Comparison of ENCODE assay signal across 10 mouse cellular contexts in the genomic region with DNA sequence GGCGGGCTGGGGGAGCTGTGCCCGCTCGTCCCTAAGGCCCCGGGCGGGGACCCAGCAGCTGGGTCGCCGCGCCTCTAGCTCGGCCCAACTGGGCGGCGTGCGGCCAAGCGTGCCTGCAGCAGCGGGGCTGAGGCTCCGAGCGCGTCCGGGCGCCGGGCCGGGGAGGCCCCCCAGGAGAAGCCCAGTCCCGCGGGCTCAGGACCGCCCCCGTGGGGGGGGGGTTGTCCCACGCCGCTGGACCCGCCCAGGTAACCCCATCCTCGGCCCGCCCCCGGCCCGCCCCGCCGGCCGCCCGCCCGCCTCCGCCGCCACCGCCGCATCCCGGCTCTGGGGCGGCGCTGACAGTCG. TPM values are rescaled to one million over a fixed set of nuclear protein-coding genes. Genes with fewer than 3 reads are reported as not detected.
DNase-seq lines count a peak whose midpoint lies in the region; ATAC-seq and TF ChIP-seq lines count a peak whose summit lies in the region.
"Had no signal": no experiment of that assay in that cellular context is flagged by ENCODE, and none has a peak within 500 bp of the region (broad histone marks: within the 10 kb centered on the region; RNA-seq: fewer than 3 reads in every experiment).

Wnt4 (plus strand) TSS at position 324 of the 348 bp plus-strand sequence.

- DNase-seq in layer of hippocampus, adult 2 months (ENCODE audit: low spot score in 2 of 2): no peak
- no peak for DNase-seq in layer of hippocampus, adult 18-20 months (ENCODE audit: low spot score in 2 of 2)
- DNase-seq in embryo, embryonic 10 days (ENCODE audit: low spot score): peak; percentile 67
- DNase-seq in kidney, postnatal 14 days: peak; percentile 83
- DNase-seq in lung, postnatal 10 days: peak; percentile 70
- DNase-seq in thymus, postnatal 36 days: no peak

- peak within 1 kb of the TSS; percentile 63; the same call in 1 of the 2 replicates for H3K9ac ChIP-seq in heart, embryonic 11.5 days (ENCODE audit: low read depth, low read length)
- peak within 1 kb of the TSS; percentile 48 for H3K9ac ChIP-seq in stomach, embryonic 14.5 days (replicated peaks; ENCODE audit: low read depth, low read length)

- H3K36me3 ChIP-seq in heart, embryonic 11.5 days (ENCODE audit: control insufficient read depth, insufficient read depth, low read length): no peaks in the 10 kb centered on the region
- no peaks in the 10 kb centered on the region for H3K36me3 ChIP-seq in stomach, embryonic 14.5 days (ENCODE audit: control insufficient read depth, insufficient read depth, low read length)

- H3K27ac ChIP-seq in layer of hippocampus, adult 2 months: peak within 1 kb of the TSS; percentile 77
- no peak within 1 kb of the TSS for H3K27ac ChIP-seq in heart, embryonic 11.5 days (ENCODE audit: low read depth, low read length)
- peak within 1 kb of the TSS; percentile 62; the same call in 1 of the 2 replicates for H3K27ac ChIP-seq in stomach, embryonic 14.5 days (ENCODE audit: low read length)
- H3K27ac ChIP-seq: macrophage had no signal

- under 1% methylated on average over 25 of the region's 45 CpGs for WGBS in heart, embryonic 11.5 days (ENCODE audit: insufficient replicate concordance)
- WGBS in stomach, embryonic 14.5 days: 2% methylated on average over 35 of the region's 45 CpGs

- peak within 1 kb of the TSS; percentile 59 for H3K4me3 ChIP-seq in layer of hippocampus, adult 2 months
- H3K4me3 ChIP-seq in heart, embryonic 11.5 days (ENCODE audit: low read depth, low read length): peak within 1 kb of the TSS; percentile 59
- H3K4me3 ChIP-seq in stomach, embryonic 14.5 days (ENCODE audit: low read depth, low read length): peak within 1 kb of the TSS; percentile 54

- peaks cover 70% of the 10 kb centered on the region for H3K27me3 ChIP-seq in heart, embryonic 11.5 days (ENCODE audit: control insufficient read depth, insufficient read depth, low read length)
- H3K27me3 ChIP-seq in stomach, embryonic 14.5 days (ENCODE audit: control insufficient read depth, insufficient read depth, low read length): peaks cover 6% of the 10 kb centered on the region; the same call in 1 of the 2 replicates

- H3K4me1 ChIP-seq in heart, embryonic 11.5 days (ENCODE audit: control insufficient read depth, insufficient read depth, low read length): peaks cover 27% of the 10 kb centered on the region
- peaks cover 17% of the 10 kb centered on the region for H3K4me1 ChIP-seq in stomach, embryonic 14.5 days (ENCODE audit: control insufficient read depth, insufficient read depth, low read length)

- peak; percentile 72; the same call in 1 of the 2 replicates for ATAC-seq in heart, embryonic 11.5 days (replicated peaks; ENCODE audit: insufficient number of reproducible peaks, low FRiP score, low TSS enrichment)
- peak; percentile 71 for ATAC-seq in stomach, embryonic 14.5 days (ENCODE audit: insufficient number of reproducible peaks, insufficient read depth, low FRiP score, low read depth)

- peak within 1 kb of the TSS; percentile 92 for H3K4me2 ChIP-seq in heart, embryonic 11.5 days
- peak within 1 kb of the TSS; percentile 90 for H3K4me2 ChIP-seq in stomach, embryonic 14.5 days (replicated peaks; ENCODE audit: low read depth, low read length)

- TF ChIP-seq CTCF in layer of hippocampus, adult 2 months (conservative IDR thresholded peaks at IDR 0.05): peak; percentile 33; the same call in 1 of the 2 replicates

- H3K9me3 ChIP-seq in heart, embryonic 11.5 days (replicated peaks; ENCODE audit: control insufficient read depth, low read length): no peaks in the 10 kb centered on the region
- H3K9me3 ChIP-seq in stomach, embryonic 14.5 days (ENCODE audit: control insufficient read depth, low read depth, low read length): no peaks in the 10 kb centered on the region

RNA-seq across cellular contexts. Expression of gene Wnt4, which starts in this region (rescaled TPM):
- total RNA-seq in layer of hippocampus, adult 2 months (2021): 1 to 10 TPM; 5.2 to 6.6 TPM
- 1 to 10 TPM; 5.6 to 7.2 TPM for total RNA-seq in layer of hippocampus, adult 18-20 months (2021)
- polyA plus RNA-seq in heart, embryonic 11.5 days (2014; fragmentation: Nextera tagmentation; extraction: Ambion mirVana): 2.2 and 2.9 TPM in 2 replicates
- polyA plus RNA-seq in stomach, embryonic 14.5 days (2014; fragmentation: Nextera tagmentation; extraction: Ambion mirVana): 6.1 and 6.3 TPM in 2 replicates
- total RNA-seq: MEL had no signal
- polyA plus RNA-seq: macrophage had no signal

Comparison
In these comparisons a context has a peak if more than half of its experiments do, and no peak if none do; other contexts are left out.
1. DNase-seq: peak in embryo, embryonic 10 days (single experiment), kidney, postnatal 14 days (single experiment) and lung, postnatal 10 days (single experiment); none in layer of hippocampus, adult 2 months (0 of 2), layer of hippocampus, adult 18-20 months (0 of 2) and thymus, postnatal 36 days (0 of 2).
2. Peak in every context shown above with its lines, with median percentiles within 50 percentile points of each other: H3K4me3 ChIP-seq.